Mouse (Mus musculus): ENCODE measurements around the gene Osbpl10. TPM values are rescaled to one million over a fixed set of nuclear protein-coding genes. Genes with fewer than 3 reads are reported as not detected.

Gene Osbpl10
- polyA plus RNA-seq, 1 experiment from 2014 or later = 2.8 TPM

DNA sequence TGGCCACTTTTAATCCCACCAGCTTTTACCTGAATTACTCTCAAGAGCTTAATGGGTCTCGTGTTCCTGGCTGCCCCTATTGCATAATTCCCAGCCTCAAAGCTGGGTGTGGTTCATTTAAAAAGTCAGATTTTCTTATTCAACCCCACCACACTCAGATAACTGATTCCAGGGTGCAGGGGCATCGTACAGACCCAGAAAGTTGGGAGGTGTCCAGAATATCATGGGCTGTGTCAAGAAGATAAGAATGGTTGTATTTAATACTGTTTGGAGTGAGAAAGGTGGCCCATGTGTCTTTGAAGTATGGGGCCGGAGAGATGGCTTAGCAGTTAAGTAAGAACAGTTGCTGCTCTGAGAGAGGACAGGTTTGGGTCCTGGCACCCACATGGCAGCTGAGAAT lies 159.5 kb downstream of the Osbpl10 start:
- Histone ChIP-seq H3K27me3 (no peaks in the 10 kb centered on the region), H3K9me3 (replicated peaks) (no peaks in the 10 kb centered on the region), H3K27ac (replicated peaks) (no peak overlapping the region), H3K36me3 (no peaks in the 10 kb centered on the region), H3K9ac (no peak overlapping the region), H3K4me1 (0 out of 2 replicates have a peak, but pooled peaks cover 2% of the 10 kb centered on the region), H3K4me3 (replicated peaks) (no peak overlapping the region), H3K4me2 (replicated peaks) (no peak overlapping the region)
- no peak for ATAC-seq (ENCODE audit: insufficient number of reproducible peaks, low FRiP score, low TSS enrichment, low read depth)
- 36% methylated on average over 3 of the region's 3 CpGs for WGBS

- Histone ChIP-seq H3K4me1 (0 out of 2 replicates have a peak, but pooled peaks cover 1% of the 10 kb centered on the region), H3K9ac (no peak overlapping the region)
- 79% methylated on average over 14 of the region's 14 CpGs for WGBS
These were observed 161.4 kb downstream of the Osbpl10 start for GRCm38 (mm10) chr9:115139597-115140332.

GRCm38 (mm10) chr9:115147141-115147540 lies 168.8 kb downstream of the Osbpl10 start:
- H3K4me3 ChIP-seq (replicated peaks) = no peak overlapping the region
- H3K27ac ChIP-seq (replicated peaks) = no peak overlapping the region
- H3K4me2 ChIP-seq (replicated peaks) = no peak overlapping the region
- no peaks in the 10 kb centered on the region for H3K27me3 ChIP-seq
- H3K36me3 ChIP-seq = no peaks in the 10 kb centered on the region
- WGBS = 87% methylated on average over 5 of the region's 5 CpGs
- no peak for ATAC-seq (ENCODE audit: insufficient number of reproducible peaks, low FRiP score, low TSS enrichment, low read depth)
- H3K4me1 ChIP-seq = no peaks in the 10 kb centered on the region
- no peak overlapping the region for H3K9ac ChIP-seq
- 0 out of 2 replicates have a peak, but pooled peaks cover under 1% of the 10 kb centered on the region for H3K9me3 ChIP-seq (replicated peaks)

More at GRCm38 (mm10) chr9:115139597-115140332, 161.4 kb downstream of the Osbpl10 start:
- Histone ChIP-seq H3K4me3 (replicated peaks) (no peak overlapping the region), H3K36me3 (no peaks in the 10 kb centered on the region), H3K4me2 (replicated peaks) (no peak overlapping the region), H3K27me3 (no peaks in the 10 kb centered on the region), H3K9me3 (replicated peaks) (no peaks in the 10 kb centered on the region), H3K27ac (replicated peaks) (no peak overlapping the region)
- no peak for ATAC-seq (ENCODE audit: insufficient number of reproducible peaks, low FRiP score, low TSS enrichment, low read depth)

GRCm38 (mm10) chr9:115147586-115148355 lies 169.4 kb downstream of the Osbpl10 start:
- no peaks in the 10 kb centered on the region for H3K36me3 ChIP-seq
- H3K9ac ChIP-seq = no peak overlapping the region
- ATAC-seq (ENCODE audit: insufficient number of reproducible peaks, low FRiP score, low TSS enrichment, low read depth) = no peak
- no peak overlapping the region for H3K27ac ChIP-seq (replicated peaks)
- no peak overlapping the region for H3K4me3 ChIP-seq (replicated peaks)
- no peak overlapping the region for H3K4me2 ChIP-seq (replicated peaks)
- no peaks in the 10 kb centered on the region for H3K27me3 ChIP-seq
- 0 out of 2 replicates have a peak, but pooled peaks cover 4% of the 10 kb centered on the region for H3K9me3 ChIP-seq (replicated peaks)
- H3K4me1 ChIP-seq = no peaks in the 10 kb centered on the region
- WGBS = 58% methylated on average over 13 of the region's 13 CpGs

DNA sequence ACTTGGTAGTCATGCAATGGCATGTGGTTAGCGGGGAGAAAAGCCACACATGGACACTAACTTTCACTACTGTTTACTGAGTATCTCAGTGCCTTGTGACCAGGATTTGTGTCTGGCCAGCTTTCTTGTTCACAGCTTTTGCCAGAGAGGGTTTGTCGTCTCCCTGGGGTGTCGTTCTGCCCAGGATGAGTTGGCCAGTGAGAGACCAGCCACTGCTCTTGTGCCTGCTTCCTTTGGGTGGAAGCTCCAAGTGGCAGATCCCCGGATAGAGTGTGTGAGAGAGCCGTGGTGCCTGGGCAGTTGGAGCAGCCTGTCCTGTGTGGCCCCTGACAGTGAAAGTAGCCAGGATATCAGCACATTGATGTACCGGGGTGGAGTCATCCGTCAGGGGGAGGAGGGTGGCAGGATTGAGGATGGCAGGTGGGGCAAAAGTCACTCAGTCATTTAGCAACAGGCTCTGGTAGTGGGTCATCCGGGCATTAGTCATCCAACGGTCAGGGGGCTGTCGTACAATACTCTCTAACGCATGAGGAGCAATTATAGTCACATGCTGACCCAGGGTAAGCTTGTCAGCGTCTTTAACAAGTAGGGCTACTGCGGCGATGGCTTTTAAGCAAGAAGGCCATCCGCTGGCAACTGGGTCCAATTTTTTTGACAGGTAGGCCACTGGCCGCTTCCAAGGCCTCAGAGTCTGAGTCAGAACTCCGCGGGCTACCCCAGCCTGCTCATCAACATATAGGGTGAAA lies 170.8 kb downstream of the Osbpl10 start:
- Histone ChIP-seq H3K36me3 (no peaks in the 10 kb centered on the region), H3K4me2 (replicated peaks) (no peak overlapping the region), H3K4me3 (replicated peaks) (no peak overlapping the region), H3K9ac (no peak overlapping the region), H3K27ac (replicated peaks) (no peak overlapping the region), H3K9me3 (replicated peaks) (0 out of 2 replicates have a peak, but pooled peaks cover 4% of the 10 kb centered on the region), H3K4me1 (no peaks in the 10 kb centered on the region), H3K27me3 (no peaks in the 10 kb centered on the region)
- ATAC-seq (ENCODE audit: insufficient number of reproducible peaks, low FRiP score, low TSS enrichment, low read depth) = peak; percentile 29; the same call in 1 of the 2 replicates
- 84% methylated on average over 18 of the region's 18 CpGs for WGBS

GRCm38 (mm10) chr9:115161591-115161990 lies 183.2 kb downstream of the Osbpl10 start:
- H3K27ac ChIP-seq (replicated peaks) = no peak overlapping the region
- no peaks in the 10 kb centered on the region for H3K36me3 ChIP-seq
- ATAC-seq (ENCODE audit: insufficient number of reproducible peaks, low FRiP score, low TSS enrichment, low read depth) = no peak
- H3K4me3 ChIP-seq (replicated peaks) = no peak overlapping the region
- H3K9me3 ChIP-seq (replicated peaks) = no peaks in the 10 kb centered on the region
- H3K9ac ChIP-seq = no peak overlapping the region
- WGBS = 51% methylated on average over 5 of the region's 5 CpGs
- H3K4me2 ChIP-seq (replicated peaks) = no peak overlapping the region
- no peaks in the 10 kb centered on the region for H3K27me3 ChIP-seq
- H3K4me1 ChIP-seq = no peaks in the 10 kb centered on the region

DNA sequence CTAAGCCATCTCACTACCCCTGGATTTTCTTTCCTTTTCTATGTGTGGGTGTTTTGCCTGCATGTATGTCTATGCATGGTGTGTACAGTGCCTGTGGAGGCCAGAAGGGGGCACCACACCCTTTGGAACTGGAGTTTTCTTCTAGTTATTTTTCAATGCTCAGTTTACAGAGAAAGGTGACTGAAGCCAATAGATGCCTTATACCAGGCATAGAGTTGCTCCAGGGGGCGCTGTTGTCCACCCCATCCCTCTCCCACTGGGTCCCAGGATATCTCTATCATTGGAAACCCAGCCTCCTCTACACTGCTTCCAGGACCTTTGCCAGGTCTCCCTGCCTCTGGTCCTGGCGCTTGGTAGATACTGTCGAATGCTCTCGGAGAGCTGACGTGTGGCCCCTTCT lies 184.7 kb downstream of the Osbpl10 start:
- no peak overlapping the region for H3K27ac ChIP-seq (replicated peaks)
- H3K4me3 ChIP-seq (replicated peaks) = no peak overlapping the region
- WGBS = 66% methylated on average over 5 of the region's 5 CpGs
- ATAC-seq (ENCODE audit: insufficient number of reproducible peaks, low FRiP score, low TSS enrichment, low read depth) = no peak
- H3K27me3 ChIP-seq = no peaks in the 10 kb centered on the region
- H3K9me3 ChIP-seq (replicated peaks) = no peaks in the 10 kb centered on the region
- H3K4me2 ChIP-seq (replicated peaks) = no peak overlapping the region
- no peak overlapping the region for H3K9ac ChIP-seq
- H3K4me1 ChIP-seq = no peaks in the 10 kb centered on the region
- H3K36me3 ChIP-seq = no peaks in the 10 kb centered on the region

- H3K27me3 ChIP-seq = no peaks in the 10 kb centered on the region
- H3K4me3 ChIP-seq (replicated peaks) = no peak overlapping the region
- no peak overlapping the region for H3K9ac ChIP-seq
- no peaks in the 10 kb centered on the region for H3K9me3 ChIP-seq (replicated peaks)
- H3K27ac ChIP-seq (replicated peaks) = no peak overlapping the region
- WGBS = 70% methylated on average over 8 of the region's 8 CpGs
- H3K4me1 ChIP-seq = no peaks in the 10 kb centered on the region
- no peak for ATAC-seq (ENCODE audit: insufficient number of reproducible peaks, low FRiP score, low TSS enrichment, low read depth)
- H3K36me3 ChIP-seq = no peaks in the 10 kb centered on the region
- H3K4me2 ChIP-seq (replicated peaks) = no peak overlapping the region
These were observed 185.3 kb downstream of the Osbpl10 start for GRCm38 (mm10) chr9:115163693-115164092.

GRCm38 (mm10) chr9:115164351-115164750 lies 186.0 kb downstream of the Osbpl10 start:
- H3K4me3 ChIP-seq (replicated peaks) = no peak overlapping the region
- H3K27me3 ChIP-seq = no peaks in the 10 kb centered on the region
- no peak for ATAC-seq (ENCODE audit: insufficient number of reproducible peaks, low FRiP score, low TSS enrichment, low read depth)
- no peaks in the 10 kb centered on the region for H3K4me1 ChIP-seq
- H3K4me2 ChIP-seq (replicated peaks) = no peak overlapping the region
- H3K27ac ChIP-seq (replicated peaks) = no peak overlapping the region
- no peak overlapping the region for H3K9ac ChIP-seq
- H3K9me3 ChIP-seq (replicated peaks) = no peaks in the 10 kb centered on the region
- 82% methylated on average over 7 of the region's 7 CpGs for WGBS
- H3K36me3 ChIP-seq = no peaks in the 10 kb centered on the region

GRCm38 (mm10) chr9:115165996-115166395 lies 187.6 kb downstream of the Osbpl10 start:
- H3K4me2 ChIP-seq (replicated peaks) = no peak overlapping the region
- no peak overlapping the region for H3K27ac ChIP-seq (replicated peaks)
- H3K9me3 ChIP-seq (replicated peaks) = no peaks in the 10 kb centered on the region
- WGBS = 85% methylated on average over 8 of the region's 8 CpGs
- no peaks in the 10 kb centered on the region for H3K27me3 ChIP-seq
- no peak for ATAC-seq (ENCODE audit: insufficient number of reproducible peaks, low FRiP score, low TSS enrichment, low read depth)
- no peaks in the 10 kb centered on the region for H3K36me3 ChIP-seq
- no peak overlapping the region for H3K9ac ChIP-seq
- no peak overlapping the region for H3K4me3 ChIP-seq (replicated peaks)
- H3K4me1 ChIP-seq = no peaks in the 10 kb centered on the region

- Histone ChIP-seq H3K9ac (no peak overlapping the region), H3K36me3 (no peaks in the 10 kb centered on the region), H3K4me2 (replicated peaks) (no peak overlapping the region), H3K4me1 (no peaks in the 10 kb centered on the region), H3K4me3 (replicated peaks) (no peak overlapping the region), H3K27ac (replicated peaks) (no peak overlapping the region), H3K27me3 (no peaks in the 10 kb centered on the region), H3K9me3 (replicated peaks) (no peaks in the 10 kb centered on the region)
- WGBS = 86% methylated on average over 13 of the region's 13 CpGs
- no peak for ATAC-seq (ENCODE audit: insufficient number of reproducible peaks, low FRiP score, low TSS enrichment, low read depth)
These were observed 191.2 kb downstream of the Osbpl10 start for GRCm38 (mm10) chr9:115169591-115169990.

Measured in embryonic facial prominence, embryonic 15.5 days (tissue).